Mouse (Mus musculus) kidney, adult 2 months (tissue): ENCODE measurements at regions not wholly inside any gene's neighbourhood (a gene's known extent, or its start where the extent isn't known, plus 50 kb on each side); places are given as distances from the start of the nearest gene placed in this dataset.

Experiments
- CTCF ChIP-seq: fragments of 200-500 bp; conservative IDR thresholded peaks from 2 replicates; pipeline ENCODE4 v1.5.1; 2011; ENCODE audit warnings: low read depth, mild to moderate bottlenecking, control low read depth, low read length, moderate library complexity, mixed read lengths; ENCODE audit not compliant: insufficient read depth, insufficient read length
- POLR2A ChIP-seq: fragments of 200-500 bp; IDR thresholded peaks from one replicate; pipeline ENCODE4 v1.6.1; 2011; ENCODE audit warnings: low read depth, low read length, control low read depth

- TF ChIP-seq CTCF (no peak), POLR2A (no peak)
Observed at GRCm38 (mm10) chr4:56638704-56639478, 101.0 kb upstream of the Gm26657 start.
